Mouse (Mus musculus) erythroblast, adult 5-6 weeks (primary cell): Measurements from ENCODE around the gene C9orf72. TPM values are rescaled to one million over a fixed set of nuclear protein-coding genes. Genes with fewer than 3 reads are reported as not detected.
"Not testable (repeated sequence)": the region's sequence is repeated elsewhere in the genome, so short reads cannot be mapped to it uniquely, and the experiment has no call there.

ENCODE experiments used
- ATAC-seq: replicated peaks from 2 replicates; pipeline ENCODE4 v1.8.0; 2016; ENCODE audit warnings: moderate number of reproducible peaks, mild to moderate bottlenecking, moderate TSS enrichment, inconsistent platforms; ENCODE audit not compliant: poor library complexity, low FRiP score, severe bottlenecking
- total RNA-seq, 2 experiments: library from RNA; stranded (forward) in 1 of 2; stranded (reverse) in 1 of 2; fragments of 150-400 nt in 1 of 2; fragments of 200-764, 138-1000 nt in 1 of 2; gene quantifications; 2 replicates each; pipeline versions ENCODE4 v1.2.3 to v1.2.4; 2015 to 2017; ENCODE audit warnings: low replicate concordance in 2 of 2

C9orf72 gene
- 2.1 and 4.8 TPM in 2 replicates for total RNA-seq (2015; ENCODE audit: low replicate concordance)
- total RNA-seq (2017; ENCODE audit: low replicate concordance) = 1.4 and 5.5 TPM in 2 replicates

DNA sequence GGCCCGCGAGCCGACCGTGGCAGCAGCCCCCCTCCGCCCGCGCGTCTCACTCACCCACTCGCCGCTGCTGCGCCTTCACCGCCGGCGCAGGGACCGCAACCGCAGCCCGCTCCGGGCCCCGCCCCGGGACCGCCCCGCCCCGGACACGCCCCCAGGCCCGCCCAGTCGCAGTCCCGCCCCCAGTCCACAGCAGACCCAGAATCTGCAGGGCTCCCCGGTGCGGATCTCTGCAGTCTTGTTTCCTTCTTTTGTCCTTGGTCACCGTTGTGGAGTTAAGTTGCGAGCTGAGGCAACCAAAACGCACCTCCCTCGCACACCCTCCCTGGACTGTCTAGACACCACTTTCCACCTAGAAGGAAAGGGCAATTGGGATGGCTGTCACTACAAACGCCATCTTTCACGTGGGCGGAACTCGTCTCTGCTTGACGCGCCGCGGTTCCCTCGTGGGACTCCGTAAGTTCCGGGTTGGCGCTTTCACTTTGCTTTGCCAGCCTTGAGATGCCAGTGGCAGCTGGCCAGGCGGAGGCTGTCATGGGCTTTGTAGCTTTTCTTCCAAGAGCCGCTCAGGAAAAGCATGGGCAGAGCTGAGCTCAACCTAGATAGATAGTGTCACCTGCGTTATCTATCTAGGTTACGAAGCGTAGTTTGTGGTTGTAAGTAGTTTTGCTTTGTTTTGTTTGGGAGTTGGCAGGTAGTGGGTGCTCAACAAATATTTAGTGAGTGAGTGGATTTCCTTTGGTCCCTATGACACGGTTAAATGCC is at the start of gene C9orf72:
Gene C9orf72, minus strand, starts transcription at position 442 of the 762 bp plus-strand sequence.
- peak; percentile 98 for ATAC-seq

DNA sequence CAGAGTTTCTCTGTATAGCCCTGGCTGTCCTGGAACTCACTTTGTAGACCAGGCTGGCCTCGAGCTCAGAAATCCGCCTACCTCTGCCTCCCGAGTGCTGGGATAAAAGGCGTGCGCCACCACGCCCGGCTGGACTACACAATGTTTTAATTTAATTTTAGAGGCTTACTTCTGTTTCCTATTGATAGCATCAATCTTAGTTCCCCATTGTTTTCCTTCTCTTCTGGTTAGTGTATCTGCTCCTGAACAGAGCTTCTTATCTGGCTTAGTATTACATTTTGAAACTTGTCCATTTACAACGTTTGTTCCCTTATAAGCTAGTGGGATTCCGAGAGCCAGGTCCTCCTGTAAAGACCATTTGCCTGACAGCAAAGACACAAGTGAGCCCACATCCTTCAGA is 33.0 kb upstream of the C9orf72 start:
- no peak for ATAC-seq

GRCm38 (mm10) chr4:35244023-35244422 is 18.0 kb upstream of the C9orf72 start:
- ATAC-seq = no peak

- ATAC-seq = no peak
Measured at GRCm38 (mm10) chr4:35241735-35242134, 15.8 kb upstream of the C9orf72 start.

DNA sequence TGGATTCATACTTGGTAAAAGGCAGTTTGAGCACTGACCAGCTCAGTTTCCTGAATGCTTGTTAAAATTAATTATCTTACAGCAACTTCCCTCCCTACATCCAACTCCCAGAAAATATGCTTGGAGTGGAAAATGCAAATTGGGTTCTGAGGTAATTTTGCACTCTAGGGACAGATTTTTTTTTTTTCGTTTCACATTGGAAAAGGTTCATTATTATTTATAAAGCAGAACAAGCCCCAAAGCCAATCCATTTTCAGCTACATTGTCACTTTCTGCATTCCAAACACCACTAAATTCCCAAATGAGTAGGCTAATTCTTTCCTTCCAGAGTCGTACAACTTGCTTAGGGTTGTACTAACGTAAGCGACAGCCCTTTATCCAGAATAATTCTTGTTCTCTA is 12.7 kb upstream of the C9orf72 start:
- no peak for ATAC-seq

GRCm38 (mm10) chr4:35238240-35238639 is 12.3 kb upstream of the C9orf72 start:
- ATAC-seq = not testable (repeated sequence)

GRCm38 (mm10) chr4:35236313-35236712 is 10.3 kb upstream of the C9orf72 start:
- no peak for ATAC-seq

GRCm38 (mm10) chr4:35228260-35228659 is 2.3 kb upstream of the C9orf72 start:
- no peak for ATAC-seq

DNA sequence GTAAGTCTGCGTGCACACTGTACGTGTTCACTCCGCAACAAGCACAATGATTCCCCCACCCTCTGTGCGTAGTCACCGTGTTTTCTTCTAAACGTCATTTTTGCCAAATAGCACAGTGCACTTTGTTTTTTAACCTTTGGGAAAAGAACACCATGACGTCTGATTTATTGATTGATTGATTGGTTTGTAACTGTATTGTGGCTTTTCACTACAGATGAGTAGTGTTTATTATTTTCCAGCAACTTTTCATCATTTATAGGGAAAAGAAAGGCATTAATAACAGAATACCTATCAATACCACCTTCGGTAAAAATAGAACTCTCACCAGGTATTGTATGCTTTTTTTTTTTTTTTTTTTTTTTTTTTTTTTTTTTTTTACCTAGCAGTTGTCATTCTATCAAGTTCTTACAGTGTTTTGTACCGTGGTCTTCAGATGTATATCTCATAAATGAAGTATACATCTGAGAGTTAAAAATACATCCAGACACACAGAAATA is 569 bp upstream of the C9orf72 start:
- ATAC-seq = peak; percentile 58

DNA sequence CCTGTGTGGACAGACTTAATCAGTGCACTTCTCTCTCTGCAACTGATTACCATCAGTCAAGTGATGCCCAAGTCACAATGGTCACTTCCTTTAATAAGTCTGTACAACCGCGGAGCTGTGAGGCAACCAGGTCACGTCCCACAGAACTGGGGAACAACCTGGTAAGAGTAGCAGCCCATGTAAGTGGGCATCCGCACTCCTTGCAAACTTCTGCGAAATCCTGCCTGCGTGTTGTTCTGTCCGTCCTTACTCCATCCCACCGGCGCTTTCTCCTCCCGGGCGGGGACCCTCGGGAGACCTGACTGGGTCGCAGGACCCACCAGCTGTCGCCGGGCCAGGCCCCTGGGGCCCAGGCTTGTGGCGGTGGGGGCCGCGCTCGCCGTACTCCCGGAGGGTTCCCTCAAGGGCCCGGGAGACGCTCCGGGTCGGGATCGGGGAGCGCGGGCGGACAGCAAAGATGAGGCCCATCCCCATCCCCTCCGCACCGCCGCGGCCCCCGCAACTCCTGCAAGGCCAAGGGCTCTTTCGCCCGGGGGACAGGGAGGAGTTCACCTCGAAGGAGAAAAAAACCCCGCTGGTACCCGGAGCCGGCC is 738 bp downstream of the C9orf72 start:
- no peak for ATAC-seq

DNA sequence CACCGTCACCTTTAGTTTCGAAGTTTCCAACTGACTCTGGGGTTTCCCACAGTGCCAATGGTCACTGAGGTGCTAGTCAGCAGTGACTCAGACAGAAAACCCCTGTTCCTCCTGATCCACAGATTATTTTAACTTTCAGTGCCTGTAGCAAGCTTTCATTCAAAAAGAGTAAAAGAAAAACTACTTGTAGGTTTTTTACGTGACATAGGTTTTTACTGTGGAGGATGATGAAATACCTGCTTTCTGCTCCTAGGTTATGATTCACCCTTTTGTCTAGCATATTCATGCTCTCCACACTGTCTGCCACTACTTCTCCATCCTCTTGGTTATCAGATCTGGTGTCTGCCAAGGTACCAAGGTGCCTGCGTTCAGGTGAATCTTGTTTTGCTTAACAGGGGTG is 1.9 kb downstream of the C9orf72 start:
- ATAC-seq = no peak

DNA sequence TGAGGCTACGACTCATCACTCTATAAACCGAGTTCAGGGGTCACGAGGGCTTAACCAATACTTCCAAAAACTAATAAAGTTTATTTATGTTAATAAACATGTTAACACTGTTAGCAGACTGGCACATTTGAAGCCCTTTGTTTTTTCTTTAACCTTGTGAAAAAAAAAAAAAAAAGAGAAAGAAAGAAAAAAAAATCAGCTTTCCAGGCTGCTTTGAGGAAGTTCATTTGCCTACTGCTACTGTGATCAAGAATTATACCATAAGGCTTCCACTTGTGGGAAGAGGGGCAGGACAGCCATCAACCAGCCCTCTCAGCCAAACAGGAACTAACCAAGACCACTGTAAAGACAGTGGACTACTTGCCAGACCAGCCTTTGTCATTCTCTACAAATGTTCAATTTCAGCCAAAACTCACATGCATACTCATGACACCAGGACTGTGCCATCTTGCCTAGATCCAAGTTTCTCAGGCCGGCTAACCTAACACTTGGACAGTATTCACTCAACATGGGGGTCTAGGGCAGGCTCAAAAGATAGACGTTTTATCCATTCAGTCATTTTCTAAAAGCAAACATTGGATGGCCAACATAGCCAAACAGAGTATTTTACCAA is 2.5 kb downstream of the C9orf72 start:
- ATAC-seq = no peak

GRCm38 (mm10) chr4:35221903-35222302 is 4.1 kb downstream of the C9orf72 start:
- no peak for ATAC-seq

DNA sequence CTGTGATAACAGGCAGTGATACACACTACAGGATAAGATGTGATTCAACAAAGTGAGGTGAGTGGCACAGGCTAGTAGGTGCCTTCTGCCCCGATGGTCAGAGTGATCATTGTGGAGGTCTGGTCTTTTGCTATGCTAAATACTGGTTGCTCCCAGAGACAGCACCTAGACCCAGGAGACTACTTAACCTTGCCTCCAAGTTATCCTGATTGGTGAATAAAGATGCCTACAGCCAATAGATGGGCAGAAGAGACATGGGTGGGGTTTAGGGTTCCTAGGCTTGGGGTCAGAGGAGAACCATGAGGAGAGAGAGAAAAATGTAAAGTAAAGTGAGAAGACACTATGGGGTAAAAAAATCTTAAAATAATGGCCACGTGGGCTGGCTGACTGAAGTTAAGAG is 4.8 kb downstream of the C9orf72 start:
- no peak for ATAC-seq

DNA sequence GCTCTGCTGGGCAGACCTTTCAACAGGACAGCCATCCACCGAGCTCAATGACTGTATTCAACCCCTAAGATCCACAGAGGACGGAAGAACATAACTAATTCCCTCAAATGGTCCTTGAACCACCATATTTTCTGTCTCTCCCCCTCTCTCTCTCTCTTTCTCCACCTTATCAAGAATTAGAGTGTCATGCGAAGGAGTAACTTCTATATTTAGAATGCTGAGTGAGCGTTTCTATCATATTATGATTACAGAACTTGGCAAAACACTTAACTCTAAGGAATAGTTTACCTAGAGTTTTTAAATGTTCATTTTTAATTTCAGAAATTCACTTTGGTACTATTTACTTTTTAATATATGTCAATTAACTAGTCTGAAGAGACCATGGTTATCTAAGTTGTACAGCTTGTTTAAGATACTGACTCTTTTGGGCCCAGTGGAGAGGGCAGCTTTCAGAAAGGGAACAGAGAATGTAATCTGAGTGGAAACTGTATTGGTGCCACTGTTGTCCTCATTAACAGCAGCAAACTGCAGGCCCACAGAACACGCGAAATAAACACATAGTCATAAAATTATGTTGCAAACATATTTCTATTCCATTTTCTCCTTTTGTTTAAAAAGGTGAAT is 5.8 kb downstream of the C9orf72 start:
- ATAC-seq = peak; percentile 56

DNA sequence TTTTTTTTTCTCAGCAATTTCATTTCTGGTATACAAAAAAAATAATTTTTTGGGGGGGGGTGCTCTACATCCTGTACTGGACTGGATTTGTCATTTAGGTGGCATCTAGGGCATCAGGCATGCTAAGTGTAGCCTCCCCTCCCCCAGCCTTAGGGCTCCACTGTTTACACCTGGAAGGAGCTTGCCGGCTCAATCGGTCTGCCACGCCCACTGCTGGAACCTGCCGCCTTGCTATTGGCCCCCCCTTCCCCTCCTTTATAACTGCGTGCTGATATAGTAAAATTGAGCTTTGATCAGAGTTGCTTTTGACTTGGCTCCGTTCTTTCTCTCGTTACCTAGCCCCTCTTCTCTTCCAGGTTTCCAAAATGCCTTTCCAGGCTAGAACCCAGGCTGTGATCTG is 21.3 kb downstream of the C9orf72 start:
- no peak for ATAC-seq

- ATAC-seq = no peak
Measured at GRCm38 (mm10) chr4:35203724-35204123, 22.3 kb downstream of the C9orf72 start.

GRCm38 (mm10) chr4:35201700-35202099 is 24.3 kb downstream of the C9orf72 start:
- ATAC-seq = no peak

- ATAC-seq = no peak
Measured at GRCm38 (mm10) chr4:35192725-35193124, 33.2 kb downstream of the C9orf72 start.

DNA sequence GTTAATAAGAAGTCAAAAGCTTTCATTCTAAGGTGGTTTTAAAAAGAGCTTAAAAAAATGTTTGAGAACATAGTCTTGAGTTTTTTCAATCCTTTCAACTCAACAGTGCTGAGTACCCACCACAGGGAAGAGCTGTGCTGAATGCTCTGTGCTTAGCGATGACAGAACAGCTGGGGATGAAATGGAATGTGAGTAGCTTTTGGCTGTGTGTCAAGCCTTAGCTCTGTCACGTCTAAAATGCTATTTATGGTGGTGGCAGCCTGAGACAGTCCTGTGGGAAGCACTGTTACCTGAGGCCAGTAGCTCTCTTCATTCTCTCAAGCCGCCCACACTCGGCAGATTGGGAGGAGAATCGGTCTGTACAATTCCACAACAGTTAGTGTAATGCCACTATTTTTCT is 36.2 kb downstream of the C9orf72 start:
- ATAC-seq = no peak
